Mouse (Mus musculus) R1 (cell line): ENCODE data around the gene Carmil3.

ENCODE experiments used
- DNase-seq: peaks from one replicate; pipeline ENCODE4 v3.0.0-alpha.2; 2018; ENCODE audit warnings: low read depth, low spot score

Carmil3 gene

GRCm38 (mm10) chr14:55495509-55496240, 5.2 kb downstream of the Carmil3 start:
- no peak for DNase-seq

GRCm38 (mm10) chr14:55496761-55497448, 6.5 kb downstream of the Carmil3 start:
- no peak for DNase-seq

- peak; percentile 90 for DNase-seq
Observed at GRCm38 (mm10) chr14:55497449-55497821, 7.0 kb downstream of the Carmil3 start.

- no peak for DNase-seq
Observed at GRCm38 (mm10) chr14:55505612-55506011, 15.2 kb downstream of the Carmil3 start.

GRCm38 (mm10) chr14:55507801-55508200, 17.4 kb downstream of the Carmil3 start:
- no peak for DNase-seq

- DNase-seq, result no peak
Observed at GRCm38 (mm10) chr14:55509540-55509939, 19.1 kb downstream of the Carmil3 start.

GRCm38 (mm10) chr14:55510125-55510731, 19.8 kb downstream of the Carmil3 start, which contains the start of gene Cpne6:
Gene Cpne6, plus strand, starts transcription at chr14:55510445.
- DNase-seq, result no peak

GRCm38 (mm10) chr14:55511037-55511436, 20.6 kb downstream of the Carmil3 start:
- no peak for DNase-seq

- DNase-seq, result no peak
Observed at GRCm38 (mm10) chr14:55513927-55514326, 23.5 kb downstream of the Carmil3 start.

GRCm38 (mm10) chr14:55515846-55516245, 25.4 kb downstream of the Carmil3 start:
- no peak for DNase-seq

GRCm38 (mm10) chr14:55518897-55519296, 28.4 kb downstream of the Carmil3 start:
- DNase-seq, result peak; percentile 65

- DNase-seq, result no peak
Observed at GRCm38 (mm10) chr14:55519604-55520003, 29.2 kb downstream of the Carmil3 start.

- peak; percentile 68 for DNase-seq
Observed at GRCm38 (mm10) chr14:55520451-55521361, 30.3 kb downstream of the Carmil3 start.

- DNase-seq, result no peak
Observed at GRCm38 (mm10) chr14:55524062-55524461, 33.6 kb downstream of the Carmil3 start.

GRCm38 (mm10) chr14:55524785-55525184, 34.3 kb downstream of the Carmil3 start, which contains the start of gene Nrl:
Gene Nrl, minus strand, starts transcription at chr14:55524981.
- DNase-seq, result no peak

GRCm38 (mm10) chr14:55526674-55527073, 36.2 kb downstream of the Carmil3 start:
- no peak for DNase-seq

- peak; percentile 83 for DNase-seq
Observed at GRCm38 (mm10) chr14:55527940-55528339, 37.5 kb downstream of the Carmil3 start.

- peak; percentile 81 for DNase-seq
Observed at GRCm38 (mm10) chr14:55536116-55536745, 45.8 kb downstream of the Carmil3 start.

- DNase-seq, result peak; percentile 96
Observed at GRCm38 (mm10) chr14:55540067-55540786, 49.8 kb downstream of the Carmil3 start, which contains the start of gene Pck2. Gene Pck2, plus strand, starts transcription at chr14:55540266.

GRCm38 (mm10) chr14:55540787-55541321, 50.4 kb downstream of the Carmil3 start:
- peak; percentile 27 for DNase-seq
